Mouse (Mus musculus) kidney, postnatal 14 days (tissue): ENCODE measurements around the gene Gm9789.
"Not testable (repeated sequence)": the region's sequence is repeated elsewhere in the genome, so short reads cannot be mapped to it uniquely, and the experiment has no call there.

Experiments used
- DNase-seq: peaks from one replicate; pipeline ENCODE4 v3.0.0; 2022; ENCODE audit warnings: mixed read lengths

The Gm9789 gene

DNA sequence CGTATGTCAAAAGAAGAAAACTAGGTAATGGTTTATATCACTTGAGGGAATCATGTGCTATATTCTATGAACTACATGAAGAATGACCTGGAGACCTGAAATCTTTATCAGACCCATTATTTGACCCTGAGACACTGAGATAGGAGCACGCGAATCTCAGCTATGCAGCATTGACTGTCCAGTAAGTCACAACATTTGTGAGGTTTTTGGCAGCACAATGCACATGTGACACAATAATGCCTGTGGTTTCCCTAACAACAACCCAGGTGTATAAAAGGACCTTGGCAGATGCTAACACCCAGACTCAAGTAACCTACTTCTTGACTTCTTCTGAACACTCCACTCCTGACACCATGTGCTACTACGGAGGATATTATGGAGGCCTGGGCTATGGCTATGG lies at the start of gene Gm9789:
Gene Gm9789 (plus strand): TSS at position 301 of the 400 bp plus-strand sequence.
- DNase-seq: no peak

DNA sequence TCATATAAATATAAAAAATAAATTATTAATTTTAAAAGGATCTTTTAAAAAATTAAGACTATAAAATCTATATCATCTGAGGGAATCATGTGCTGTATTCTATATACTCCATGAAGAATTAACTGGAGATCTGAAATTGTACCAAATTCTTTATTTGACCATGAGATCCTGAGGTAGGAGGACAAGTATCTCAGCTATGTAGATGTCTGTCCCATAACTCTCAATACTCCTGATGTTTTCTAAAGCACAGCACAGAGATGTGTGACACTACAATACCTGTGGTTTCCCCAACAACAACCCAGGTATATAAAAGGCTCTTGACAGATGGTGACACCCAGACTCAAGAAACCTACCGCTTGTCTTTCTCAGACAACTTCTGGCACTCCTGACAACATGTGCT lies 17.2 kb upstream of the Gm9789 start, which contains the start of gene Gm6358:
Gene Gm6358 (plus strand): TSS at position 301 of the 400 bp plus-strand sequence.
- DNase-seq: no peak

DNA sequence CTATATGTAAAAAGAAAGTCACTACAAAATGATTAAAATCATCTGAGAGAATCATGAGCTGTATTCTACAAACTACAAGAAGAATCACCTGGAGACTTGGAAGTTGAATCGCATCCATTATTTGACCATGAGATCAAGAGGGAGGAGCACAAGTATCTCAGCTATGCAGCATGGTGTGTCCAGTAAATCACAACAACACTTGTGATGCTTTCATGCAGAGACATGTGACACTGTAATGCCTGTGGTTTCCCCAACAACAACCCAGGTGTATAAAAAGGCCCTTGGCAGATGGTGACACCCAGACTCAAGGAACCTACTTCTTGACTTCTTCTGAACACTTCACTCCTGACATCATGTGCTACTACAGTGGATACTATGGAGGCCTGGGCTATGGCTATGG lies 7.0 kb upstream of the Gm9789 start, which contains the start of gene Gm10061:
Gene Gm10061 (plus strand): TSS at position 301 of the 400 bp plus-strand sequence.
- DNase-seq: no peak

DNA sequence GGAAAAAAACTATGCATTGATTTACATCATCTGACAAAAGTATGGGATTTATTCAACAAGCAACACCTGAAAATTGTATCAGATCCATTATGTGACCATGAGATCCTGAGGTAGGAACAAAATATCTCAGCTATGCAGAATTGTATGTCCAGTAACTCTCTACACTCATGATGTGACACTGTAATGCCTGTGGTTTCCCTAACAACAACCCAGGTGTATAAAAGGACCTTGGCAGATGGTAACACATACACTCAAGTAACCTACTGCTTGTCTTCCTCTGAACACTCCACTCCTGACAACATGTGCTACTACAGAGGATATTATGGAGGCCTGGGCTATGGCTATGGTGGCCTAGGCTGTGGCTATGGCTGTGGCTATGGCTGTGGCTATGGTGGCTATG lies 11.4 kb downstream of the Gm9789 start, which contains the start of gene Gm7735:
Gene Gm7735 (plus strand): TSS at position 301 of the 400 bp plus-strand sequence.
- DNase-seq: not testable (repeated sequence)

DNA sequence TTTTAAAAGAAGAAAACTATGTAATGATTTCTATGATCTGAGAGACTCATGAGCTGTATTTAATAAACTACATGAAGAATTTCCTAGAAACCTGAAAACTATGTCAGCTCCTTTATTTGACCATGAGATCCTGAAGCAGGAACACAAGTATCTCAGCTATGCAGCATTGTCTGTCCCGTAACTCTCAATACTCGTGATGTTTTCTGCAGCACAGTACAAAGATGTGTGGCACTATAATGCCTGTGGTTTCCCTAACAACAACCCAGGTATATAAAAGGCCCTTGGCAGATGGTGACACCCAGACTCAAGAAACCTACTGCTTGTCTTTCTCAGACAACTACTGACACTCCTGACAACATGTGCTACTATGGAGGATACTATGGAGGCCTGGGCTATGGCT lies 16.7 kb downstream of the Gm9789 start, which contains the start of gene 1110057P08Rik:
Gene 1110057P08Rik (plus strand): TSS at position 301 of the 400 bp plus-strand sequence.
- DNase-seq: no peak

DNA sequence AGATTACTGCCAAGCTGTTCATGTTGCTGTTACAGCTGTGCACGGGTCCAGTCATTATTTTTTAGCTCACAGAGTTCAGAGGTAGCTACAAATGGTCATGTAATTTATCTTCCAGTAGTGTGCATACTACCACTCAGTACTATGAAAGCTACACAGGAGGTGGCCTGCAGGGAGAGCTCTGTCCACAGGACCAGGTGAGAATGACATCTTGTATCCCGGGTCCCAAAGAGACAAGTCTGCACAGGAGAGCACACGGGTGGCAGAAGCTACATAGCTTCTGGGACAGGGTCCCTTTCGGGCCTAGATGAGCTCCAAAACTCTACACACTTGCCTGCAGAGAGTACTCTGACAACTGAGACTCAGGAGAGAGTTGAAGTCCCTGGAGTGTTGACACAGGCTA lies 30.9 kb downstream of the Gm9789 start:
- DNase-seq: no peak

DNA sequence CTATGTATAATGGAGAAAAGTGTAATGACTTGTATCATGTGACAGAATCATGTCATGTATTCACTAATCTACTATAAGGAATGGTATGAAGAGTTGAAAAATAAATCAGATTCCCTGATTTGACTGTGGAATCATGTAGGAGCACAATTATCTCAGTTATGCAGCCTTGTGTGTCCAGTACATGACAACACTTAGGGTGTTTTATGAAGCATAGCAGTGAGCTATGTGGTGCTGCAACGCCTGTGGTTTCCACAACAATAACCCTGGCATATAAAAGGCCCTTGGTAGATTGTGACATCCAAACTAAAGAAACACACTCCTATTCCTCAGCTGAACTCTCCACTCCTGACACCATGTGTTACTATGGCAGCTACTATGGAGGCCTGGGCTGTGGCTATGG lies 47.8 kb downstream of the Gm9789 start, which contains the start of gene Krtap20-2:
Gene Krtap20-2 (plus strand): TSS at position 301 of the 400 bp plus-strand sequence.
- no peak for DNase-seq
